Mouse (Mus musculus) MEL (cell line): ENCODE data around the gene Fam19a5. TPM values are rescaled to one million over a fixed set of nuclear protein-coding genes. Genes with fewer than 3 reads are reported as not detected.

Experiments used
- DNase-seq: peaks from one replicate; pipeline ENCODE4 v3.0.0; 2011; ENCODE audit warnings: low read depth, low spot score
- H3K27ac ChIP-seq: 2 replicates; pipeline ENCODE4 v1.5.1; 2012; ENCODE audit warnings: low read depth, mild to moderate bottlenecking, control low read depth, low read length, moderate library complexity; ENCODE audit not compliant: control insufficient read depth
- H3K27me3 ChIP-seq, 2 experiments: fragments of 150-350 bp in 1 of 2; sonication (generic) in 1 of 2; 2 replicates each; pipeline ENCODE4 v1.6.1; 2012; ENCODE audit warnings: low read length in 2 of 2, mild to moderate bottlenecking in 2 of 2, improper control_type of control experiment in 1 of 2, moderate library complexity in 1 of 2; ENCODE audit not compliant: insufficient read depth in 2 of 2, control insufficient read depth in 1 of 2
- H3K36me3 ChIP-seq, 2 experiments: 2 replicates each; pipeline ENCODE4 v1.6.1; 2012 to 2014; ENCODE audit warnings: low read length in 2 of 2, improper control_type of control experiment in 1 of 2, inconsistent platforms in 1 of 2, mild to moderate bottlenecking in 1 of 2; ENCODE audit not compliant: insufficient read depth in 2 of 2, control insufficient read depth in 1 of 2
- H3K4me1 ChIP-seq, 2 experiments: fragments of 150-350 bp in 1 of 2; sonication (generic) in 1 of 2; 2 replicates each; pipeline ENCODE4 v1.6.1; 2012; ENCODE audit warnings: low read length in 2 of 2, improper control_type of control experiment in 1 of 2, mild to moderate bottlenecking in 1 of 2; ENCODE audit not compliant: insufficient read depth in 2 of 2, control insufficient read depth in 1 of 2
- H3K4me3 ChIP-seq, 2 experiments: fragments of 150-350 bp in 1 of 2; sonication (generic) in 1 of 2; 2 replicates each; pipeline ENCODE4 v1.5.1; 2012; ENCODE audit warnings: low read depth in 2 of 2, low read length in 2 of 2, mild to moderate bottlenecking in 2 of 2, moderate library complexity in 2 of 2, control low read depth in 1 of 2, improper control_type of control experiment in 1 of 2; ENCODE audit not compliant: control insufficient read depth in 1 of 2, insufficient read depth in 1 of 2
- H3K79me2 ChIP-seq: 2 replicates; pipeline ENCODE4 v1.6.1; 2012; ENCODE audit warnings: mild to moderate bottlenecking, low read length, moderate library complexity; ENCODE audit not compliant: control insufficient read depth, poor library complexity, insufficient read depth
- H3K9ac ChIP-seq: 2 replicates; pipeline ENCODE4 v1.6.1; 2012; ENCODE audit warnings: low read depth, mild to moderate bottlenecking, control low read depth, low read length, moderate library complexity; ENCODE audit not compliant: control insufficient read depth, poor library complexity, severe bottlenecking
- H3K9me3 ChIP-seq: fragments of 150-350 bp; sonication (generic); replicated peaks from 2 replicates; pipeline ENCODE4 v1.6.1; 2012; ENCODE audit warnings: mild to moderate bottlenecking, low read length, improper control_type of control experiment, moderate library complexity; ENCODE audit not compliant: insufficient read depth
- BHLHE40 ChIP-seq: IDR thresholded peaks from 2 replicates; pipeline ENCODE4 v1.6.1; 2012; ENCODE audit warnings: low read depth, mild to moderate bottlenecking, inconsistent platforms, low read length, improper control_type of control experiment, borderline replicate concordance
- CHD1 ChIP-seq: IDR thresholded peaks from 2 replicates; pipeline ENCODE4 v1.6.1; 2012; ENCODE audit warnings: low read depth, mild to moderate bottlenecking, inconsistent platforms, low read length, improper control_type of control experiment
- ELF1 ChIP-seq: IDR thresholded peaks from 2 replicates; pipeline ENCODE4 v1.6.1; 2014; ENCODE audit warnings: low read depth, mild to moderate bottlenecking, inconsistent platforms, low read length, improper control_type of control experiment, moderate library complexity
- GATA1 ChIP-seq: IDR thresholded peaks from 2 replicates; pipeline ENCODE4 v1.6.1; 2011; ENCODE audit warnings: low read depth, low read length, improper control_type of control experiment
- MAX ChIP-seq: IDR thresholded peaks from 2 replicates; pipeline ENCODE4 v1.6.1; 2011; ENCODE audit warnings: low read length, improper control_type of control experiment
- MAZ ChIP-seq: IDR thresholded peaks from 2 replicates; pipeline ENCODE4 v1.6.1; 2012; ENCODE audit warnings: low read depth, mild to moderate bottlenecking, inconsistent platforms, low read length, improper control_type of control experiment
- MEF2A ChIP-seq: IDR thresholded peaks from 2 replicates; pipeline ENCODE4 v1.6.1; 2014; ENCODE audit warnings: low read depth, mild to moderate bottlenecking, inconsistent platforms, low read length, improper control_type of control experiment; ENCODE audit not compliant: poor library complexity, insufficient replicate concordance, severe bottlenecking; ENCODE audit errors: extremely low read depth
- MXI1 ChIP-seq: IDR thresholded peaks from 2 replicates; pipeline ENCODE4 v1.6.1; 2011; ENCODE audit warnings: mild to moderate bottlenecking, low read depth, low read length, improper control_type of control experiment
- MYB ChIP-seq: IDR thresholded peaks from 2 replicates; pipeline ENCODE4 v1.6.1; 2011; ENCODE audit warnings: mild to moderate bottlenecking, low read depth, low read length, improper control_type of control experiment
- MYC ChIP-seq: IDR thresholded peaks from 2 replicates; pipeline ENCODE4 v1.6.1; 2011; ENCODE audit warnings: low read depth, mild to moderate bottlenecking, low read length, improper control_type of control experiment, moderate library complexity
- NRF1 ChIP-seq: IDR thresholded peaks from 2 replicates; pipeline ENCODE4 v1.6.1; 2014; ENCODE audit warnings: low read depth, mild to moderate bottlenecking, inconsistent platforms, low read length, improper control_type of control experiment, moderate library complexity; ENCODE audit not compliant: poor library complexity, insufficient read depth, severe bottlenecking
- POLR2AphosphoS2 ChIP-seq: IDR thresholded peaks from 2 replicates; pipeline ENCODE4 v1.6.1; 2011; ENCODE audit warnings: low read length, improper control_type of control experiment
- POLR2AphosphoS5 ChIP-seq: IDR thresholded peaks from 2 replicates; pipeline ENCODE4 v1.6.1; 2012; ENCODE audit warnings: low read depth, borderline replicate concordance, mild to moderate bottlenecking, inconsistent platforms, low read length, moderate library complexity, mixed read lengths
- SMC3 ChIP-seq: IDR thresholded peaks from 2 replicates; pipeline ENCODE4 v1.6.1; 2011; ENCODE audit warnings: low read depth, low read length, improper control_type of control experiment
- TAL1 ChIP-seq: IDR thresholded peaks from 2 replicates; pipeline ENCODE4 v1.6.1; 2012; ENCODE audit warnings: mild to moderate bottlenecking, inconsistent platforms, low read length, moderate library complexity, mixed read lengths
- TCF12 ChIP-seq: IDR thresholded peaks from 2 replicates; pipeline ENCODE4 v1.6.1; 2014; ENCODE audit warnings: low read depth, mild to moderate bottlenecking, inconsistent platforms, low read length, improper control_type of control experiment, moderate library complexity
- ZMIZ1 ChIP-seq: IDR thresholded peaks from 2 replicates; pipeline ENCODE4 v1.6.1; 2012; ENCODE audit warnings: low read depth, mild to moderate bottlenecking, inconsistent platforms, low read length, improper control_type of control experiment, moderate library complexity
- polyA plus RNA-seq, 2 experiments: library from polyadenylated mRNA; stranded (reverse) in 1 of 2; unstranded in 1 of 2; fragments of >175 nt in 1 of 2; fragments of >200 nt in 1 of 2; gene quantifications; 2 replicates each; pipeline versions ENCODE4 v1.2.1 to v1.2.4; 2012; ENCODE audit warnings: low replicate concordance in 2 of 2, low read depth in 1 of 2; ENCODE audit not compliant: insufficient read length in 2 of 2, insufficient read depth in 1 of 2, missing spikeins in 1 of 2
- total RNA-seq: library from RNA; depleted of rRNA; stranded (reverse); fragments of 300-350 nt; gene quantifications from 2 replicates; pipeline ENCODE4 v1.2.3, GENCODE M21; 2012

Fam19a5 gene
- total and polyA plus RNA-seq, 3 experiments: not detected

DNA sequence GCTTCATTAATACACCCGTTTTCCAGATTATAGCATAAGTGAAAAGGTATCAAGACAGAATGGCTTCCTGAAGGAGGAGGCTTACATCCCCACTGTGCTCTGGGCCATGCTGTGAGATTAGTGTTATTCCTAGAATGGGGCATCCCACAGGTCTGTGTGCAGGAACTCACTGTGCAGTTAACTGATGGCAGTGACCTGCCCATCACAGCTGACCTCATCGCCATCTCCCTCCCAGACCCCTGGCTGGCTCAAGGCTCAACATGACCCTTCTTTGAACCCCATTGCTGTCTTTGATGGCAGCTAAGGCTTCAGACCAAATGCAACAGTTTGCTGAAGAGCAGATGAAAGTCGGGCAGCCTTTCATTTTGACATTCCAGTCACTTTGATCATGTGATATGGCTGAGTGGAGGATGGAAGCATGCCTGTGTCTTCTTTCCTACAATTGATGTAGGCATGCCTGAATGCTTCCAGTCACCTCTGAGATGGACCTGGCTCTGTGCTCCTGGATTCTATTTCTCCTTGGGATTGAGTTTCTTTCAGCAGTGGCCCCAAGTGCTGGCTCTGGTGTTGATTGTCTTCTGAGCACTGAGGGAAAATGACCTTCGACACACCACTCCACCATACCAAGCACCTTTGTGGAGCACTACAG lies 148.9 kb downstream of the Fam19a5 start:
- Histone ChIP-seq H3K9me3 (no peaks in the 10 kb centered on the region), H3K36me3 (no peaks in the 10 kb centered on the region), H3K27ac (no peak overlapping the region), H3K27me3 (no peaks in the 10 kb centered on the region), H3K79me2 (no peaks in the 10 kb centered on the region), H3K4me3 (no peak overlapping the region), H3K4me1 (no peaks in the 10 kb centered on the region), H3K9ac (no peak overlapping the region)
- no peak for TF ChIP-seq NRF1
- TF ChIP-seq MXI1: no peak
- TF ChIP-seq POLR2AphosphoS5: no peak
- TF ChIP-seq POLR2AphosphoS2: no peak
- no peak for TF ChIP-seq BHLHE40
- no peak for TF ChIP-seq CHD1
- no peak for TF ChIP-seq ZMIZ1
- no peak for TF ChIP-seq MYB
- DNase-seq: no peak

DNA sequence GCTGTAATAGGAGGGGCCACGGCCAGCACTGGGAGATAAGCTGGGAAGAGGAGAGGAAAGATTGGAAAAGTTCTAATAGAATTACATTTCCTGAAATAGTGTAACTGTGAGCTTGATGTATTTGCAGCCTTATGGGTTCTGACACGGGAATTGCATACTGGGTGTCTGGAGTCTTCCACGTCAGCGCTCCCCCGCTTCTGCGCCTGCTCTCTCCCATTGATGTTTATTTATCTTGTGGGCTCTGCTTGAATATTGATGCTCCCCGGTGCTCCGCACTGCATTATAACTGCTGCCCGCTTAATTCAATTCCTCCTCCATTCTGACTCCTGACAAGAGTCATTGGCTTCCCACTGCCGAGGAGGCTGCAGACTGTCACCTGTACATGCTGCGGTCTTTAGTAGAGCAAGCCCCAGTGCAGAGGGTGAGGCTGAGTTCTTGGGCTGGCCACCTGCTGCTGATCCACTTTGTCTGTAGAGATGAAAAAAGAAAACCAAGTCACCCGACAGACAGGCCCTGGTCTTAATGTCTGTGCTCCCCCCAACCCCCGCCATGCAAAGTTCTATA lies 153.4 kb downstream of the Fam19a5 start:
- Histone ChIP-seq H3K27me3 (no peaks in the 10 kb centered on the region), H3K9me3 (no peaks in the 10 kb centered on the region), H3K9ac (no peak overlapping the region), H3K36me3 (no peaks in the 10 kb centered on the region), H3K4me3 (no peak overlapping the region), H3K4me1 (no peaks in the 10 kb centered on the region), H3K79me2 (no peaks in the 10 kb centered on the region), H3K27ac (no peak overlapping the region)
- no peak for DNase-seq
- TF ChIP-seq MYC (no peak), POLR2AphosphoS2 (no peak), ELF1 (no peak), MAZ (no peak), MXI1 (no peak)

DNA sequence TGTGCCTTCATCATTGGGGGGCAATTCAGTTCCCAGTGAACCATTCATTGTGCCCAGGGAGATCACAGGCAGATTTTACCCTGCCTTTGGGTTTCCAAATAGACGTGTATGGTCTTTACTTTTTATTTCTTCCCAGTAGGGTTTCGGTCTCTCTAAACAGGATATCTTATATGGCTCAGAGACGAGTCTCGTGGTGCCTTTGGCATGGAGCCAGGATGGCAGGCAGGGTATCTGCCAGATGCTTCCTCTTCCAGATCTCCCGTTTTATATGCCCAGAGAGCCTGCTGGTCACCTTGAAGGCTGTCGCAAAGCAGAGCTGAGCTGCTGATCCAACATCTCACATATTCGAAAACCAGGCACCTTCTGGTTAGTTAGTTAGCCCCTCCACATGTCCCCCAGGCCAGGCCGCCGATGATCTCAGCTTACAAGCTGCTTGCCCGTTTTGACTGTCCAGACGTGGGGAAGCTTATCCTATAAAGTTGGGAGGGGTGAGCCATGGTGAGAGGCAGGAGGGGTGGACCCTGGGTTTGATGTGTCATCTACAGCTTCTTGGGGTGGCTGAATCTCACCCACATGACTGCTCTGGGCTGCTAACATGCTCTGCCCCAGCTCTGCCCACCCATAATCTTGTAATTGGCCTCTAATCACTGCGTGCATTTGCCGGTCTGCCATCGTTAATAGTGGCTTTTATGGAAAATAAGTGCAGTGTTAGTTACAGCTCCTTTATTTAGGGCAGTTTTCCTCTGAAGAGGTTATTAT lies 154.6 kb downstream of the Fam19a5 start:
- Histone ChIP-seq H3K9ac (no peak overlapping the region), H3K27me3 (no peaks in the 10 kb centered on the region), H3K4me3 (no peak overlapping the region)
- TF ChIP-seq MAX (no peak), GATA1 (no peak), TAL1 (no peak), TCF12 (no peak), SMC3 (no peak), MEF2A (no peak)
- TF ChIP-seq, all 39 proteins: peak for 0
- Histone ChIP-seq H3K36me3 (no peaks in the 10 kb centered on the region), H3K4me1 (no peaks in the 10 kb centered on the region), H3K9me3 (no peaks in the 10 kb centered on the region), H3K27ac (no peak overlapping the region), H3K79me2 (no peaks in the 10 kb centered on the region)
- DNase-seq: no peak
